8 mouse cellular contexts compared by ENCODE assay signal in genomic region chr14:59440039-59440438, GRCm38 (mm10). TPM values are rescaled to one million over a fixed set of nuclear protein-coding genes. Genes with fewer than 3 reads are reported as not detected.
DNase-seq lines count a peak whose midpoint lies in the region; ATAC-seq lines count a peak whose summit lies in the region.

No protein-coding gene starts in this region.

- WGBS in kidney, embryonic 14.5 days, result 25% methylated on average over 7 of the region's 7 CpGs
- 25% methylated on average over 7 of the region's 7 CpGs for WGBS in hindbrain, embryonic 10.5 days
- 18% methylated on average over 7 of the region's 7 CpGs for WGBS in midbrain, embryonic 14.5 days

- no peaks in the 10 kb centered on the region for H3K9me3 ChIP-seq in kidney, embryonic 14.5 days (ENCODE audit: control insufficient read depth, low read length)
- H3K9me3 ChIP-seq in hindbrain, embryonic 10.5 days, result no peaks in the 10 kb centered on the region
- no peaks in the 10 kb centered on the region for H3K9me3 ChIP-seq in midbrain, embryonic 14.5 days (ENCODE audit: control insufficient read depth, low read length)

- ATAC-seq in kidney, embryonic 14.5 days (ENCODE audit: low FRiP score, low TSS enrichment), result no peak
- no peak for ATAC-seq in midbrain, embryonic 14.5 days (ENCODE audit: low FRiP score, low TSS enrichment)

- H3K27ac ChIP-seq in kidney, embryonic 14.5 days (ENCODE audit: low read depth, low read length), result no peak overlapping the region
- peak overlapping the region; percentile 92 for H3K27ac ChIP-seq in hindbrain, embryonic 10.5 days
- H3K27ac ChIP-seq in midbrain, embryonic 14.5 days (replicated peaks; ENCODE audit: low read depth, low read length), result no peak overlapping the region

- peak overlapping the region; percentile 78 for H3K4me2 ChIP-seq in kidney, embryonic 14.5 days (replicated peaks; ENCODE audit: low read depth, low read length)
- H3K4me2 ChIP-seq in midbrain, embryonic 14.5 days (ENCODE audit: low read length), result peak overlapping the region; percentile 90

- peak overlapping the region; percentile 82 for H3K9ac ChIP-seq in kidney, embryonic 14.5 days (ENCODE audit: low read depth, low read length)
- H3K9ac ChIP-seq in midbrain, embryonic 14.5 days (replicated peaks; ENCODE audit: low read length), result peak overlapping the region; percentile 79

- H3K36me3 ChIP-seq in kidney, embryonic 14.5 days (ENCODE audit: control insufficient read depth, insufficient read depth, low read length), result no peaks in the 10 kb centered on the region
- 0 out of 2 replicates have a peak, but pooled peaks cover 3% of the 10 kb centered on the region for H3K36me3 ChIP-seq in hindbrain, embryonic 10.5 days
- H3K36me3 ChIP-seq in midbrain, embryonic 14.5 days (ENCODE audit: control insufficient read depth, insufficient read depth, low read length), result no peaks in the 10 kb centered on the region

- no peaks in the 10 kb centered on the region for H3K27me3 ChIP-seq in kidney, embryonic 14.5 days (ENCODE audit: control insufficient read depth, insufficient read depth, low read length)
- H3K27me3 ChIP-seq in hindbrain, embryonic 10.5 days (ENCODE audit: insufficient read depth, poor library complexity, severe bottlenecking), result no peaks in the 10 kb centered on the region
- no peaks in the 10 kb centered on the region for H3K27me3 ChIP-seq in midbrain, embryonic 14.5 days (ENCODE audit: control insufficient read depth, insufficient read depth, low read length)

- DNase-seq in kidney, adult 11 months, result no peak
- peak; percentile 43 for DNase-seq in MEL-GATA-1-ER (ENCODE audit: extremely low read depth, low read depth)
- no peak for DNase-seq in hindbrain, embryonic 10.5 days (ENCODE audit: low spot score)
- DNase-seq in midbrain, embryonic 14.5 days, result no peak
- no peak for DNase-seq in gastrocnemius, postnatal 25 days
- no peak for DNase-seq in ovary, adult 18-20 months (ENCODE audit: low spot score)
- no peak for DNase-seq in left cerebral cortex, postnatal 14 days (ENCODE audit: low spot score in 2 of 2)

- intact Hi-C loops in left cerebral cortex, postnatal 14 days (cut with DNase I), result no loop called here

- no peaks in the 10 kb centered on the region; the same call in 1 of the 2 replicates for H3K4me1 ChIP-seq in kidney, embryonic 14.5 days (ENCODE audit: control insufficient read depth, insufficient read depth, low read length)
- peaks cover 14% of the 10 kb centered on the region for H3K4me1 ChIP-seq in hindbrain, embryonic 10.5 days (replicated peaks)
- peaks cover 5% of the 10 kb centered on the region for H3K4me1 ChIP-seq in midbrain, embryonic 14.5 days (ENCODE audit: control insufficient read depth, insufficient read depth, low read length)

- H3K4me3 ChIP-seq in kidney, embryonic 14.5 days (ENCODE audit: low read length), result peak overlapping the region; percentile 85
- H3K4me3 ChIP-seq in hindbrain, embryonic 10.5 days, result peak overlapping the region; percentile 92
- peak overlapping the region; percentile 80 for H3K4me3 ChIP-seq in midbrain, embryonic 14.5 days (replicated peaks; ENCODE audit: low read depth, low read length)

RNA-seq across cellular contexts. Expression of gene Setdb2, which starts 0.6 kb away (rescaled TPM):
- 7.7 and 13.5 TPM in 2 replicates for polyA plus RNA-seq in kidney, embryonic 14.5 days (2014; fragmentation: Nextera tagmentation; extraction: Ambion mirVana)
- 12.1 and 12.6 TPM in 2 replicates for polyA plus RNA-seq in hindbrain, embryonic 10.5 days (2016; fragmentation: Nextera tagmentation; extraction: Ambion mirVana)
- polyA plus RNA-seq in midbrain, embryonic 14.5 days (2014; fragmentation: Nextera tagmentation; extraction: Ambion mirVana), result 5.4 and 8.6 TPM in 2 replicates
- 1 to 10 TPM; 2.9 to 6.0 TPM for total RNA-seq in gastrocnemius, postnatal 25 days (2021)
- 1 to 10 TPM; 3.9 to 4.9 TPM for total RNA-seq in left cerebral cortex, postnatal 14 days (2021)

RNA-seq across cellular contexts. Expression of gene Cab39l, which starts 0.7 kb away (rescaled TPM):
- polyA plus RNA-seq in kidney, embryonic 14.5 days (2014; fragmentation: Nextera tagmentation; extraction: Ambion mirVana), result 35.4 and 42.6 TPM in 2 replicates
- polyA plus RNA-seq in hindbrain, embryonic 10.5 days (2016; fragmentation: Nextera tagmentation; extraction: Ambion mirVana), result 38.3 and 44.3 TPM in 2 replicates
- 19.8 and 26.5 TPM in 2 replicates for polyA plus RNA-seq in midbrain, embryonic 14.5 days (2014; fragmentation: Nextera tagmentation; extraction: Ambion mirVana)
- 10 to 100 TPM; 16.8 to 17.9 TPM for total RNA-seq in gastrocnemius, postnatal 25 days (2021)
- 10 to 100 TPM; 19.1 to 19.8 TPM for total RNA-seq in left cerebral cortex, postnatal 14 days (2021)

RNA-seq across cellular contexts. Expression of gene Phf11c, which starts 44.9 kb away (rescaled TPM):
- 0.64 and 0.79 TPM in 2 replicates for polyA plus RNA-seq in kidney, embryonic 14.5 days (2014; fragmentation: Nextera tagmentation; extraction: Ambion mirVana)
- 0.42 and 0.46 TPM in 2 replicates for polyA plus RNA-seq in hindbrain, embryonic 10.5 days (2016; fragmentation: Nextera tagmentation; extraction: Ambion mirVana)
- polyA plus RNA-seq in midbrain, embryonic 14.5 days (2014; fragmentation: Nextera tagmentation; extraction: Ambion mirVana), result 0.31 and 0.49 TPM in 2 replicates
- under 1 TPM; 0.28 to 0.38 TPM for total RNA-seq in gastrocnemius, postnatal 25 days (2021)
- total RNA-seq in left cerebral cortex, postnatal 14 days (2021), result under 1 TPM; 0.42 to 0.49 TPM
